Mouse (Mus musculus) spleen, adult 2 months (tissue): ENCODE data around the gene Sytl3. TPM values are rescaled to one million over a fixed set of nuclear protein-coding genes. Genes with fewer than 3 reads are reported as not detected.
A peak's percentile ranks its signal among the peaks of the same experiment; 100 is the strongest.

Experiments
- DNase-seq, 2 experiments: peaks; one replicate each; pipeline versions ENCODE4 v3.0.0 to v3.0.0-alpha.2; 2012 to 2021; ENCODE audit warnings: low spot score in 2 of 2, low read depth in 1 of 2
- H3K27ac ChIP-seq: fragments of 200-500 bp; 2 replicates; pipeline ENCODE4 v1.5.1; 2012; ENCODE audit warnings: low read length, inconsistent platforms; ENCODE audit not compliant: insufficient read depth
- H3K27me3 ChIP-seq: fragments of 200-500 bp; 2 replicates; pipeline ENCODE4 v1.6.1; 2012; ENCODE audit warnings: mild to moderate bottlenecking, moderate library complexity, low read length, inconsistent platforms; ENCODE audit not compliant: control insufficient read depth, insufficient read depth
- H3K36me3 ChIP-seq: fragments of 200-500 bp; 2 replicates; pipeline ENCODE4 v1.6.1; 2012; ENCODE audit warnings: mild to moderate bottlenecking, low read length, inconsistent platforms; ENCODE audit not compliant: control insufficient read depth, insufficient read depth
- H3K4me1 ChIP-seq: fragments of 200-500 bp; 2 replicates; pipeline ENCODE4 v1.6.1; 2011; ENCODE audit warnings: inconsistent platforms; ENCODE audit not compliant: control insufficient read depth, insufficient read depth, insufficient read length
- H3K4me3 ChIP-seq: fragments of 200-500 bp; 2 replicates; pipeline ENCODE4 v1.5.1; 2011; ENCODE audit warnings: mild to moderate bottlenecking, inconsistent platforms; ENCODE audit not compliant: insufficient read depth, insufficient read length; ENCODE audit errors: extremely low read depth
- CTCF ChIP-seq: fragments of 200-500 bp; IDR thresholded peaks from 2 replicates; pipeline ENCODE4 v1.5.1; 2011; ENCODE audit warnings: mild to moderate bottlenecking, inconsistent platforms; ENCODE audit not compliant: insufficient read depth, insufficient read length, insufficient replicate concordance; ENCODE audit errors: extremely low read depth
- POLR2A ChIP-seq: fragments of 200-500 bp; IDR thresholded peaks from 2 replicates; pipeline ENCODE4 v1.6.1; 2011; ENCODE audit warnings: low read depth, low read length, inconsistent platforms
- WGBS: fragments of 180-500 bp; shearing (Covaris S2); methylation state at CpG from one replicate; pipeline ENCODE4 v1.1.7; 2018; 5-methylcytosine and 5-hydroxymethylcytosine counted together
- polyA plus RNA-seq: library from polyadenylated mRNA; depleted of rRNA; stranded (reverse); fragments of >200 nt; gene quantifications from 2 replicates; pipeline ENCODE4 v1.2.3, GENCODE M21; 2012

Sytl3 gene
- polyA plus RNA-seq, 1 experiment, result 3.8 TPM

DNA sequence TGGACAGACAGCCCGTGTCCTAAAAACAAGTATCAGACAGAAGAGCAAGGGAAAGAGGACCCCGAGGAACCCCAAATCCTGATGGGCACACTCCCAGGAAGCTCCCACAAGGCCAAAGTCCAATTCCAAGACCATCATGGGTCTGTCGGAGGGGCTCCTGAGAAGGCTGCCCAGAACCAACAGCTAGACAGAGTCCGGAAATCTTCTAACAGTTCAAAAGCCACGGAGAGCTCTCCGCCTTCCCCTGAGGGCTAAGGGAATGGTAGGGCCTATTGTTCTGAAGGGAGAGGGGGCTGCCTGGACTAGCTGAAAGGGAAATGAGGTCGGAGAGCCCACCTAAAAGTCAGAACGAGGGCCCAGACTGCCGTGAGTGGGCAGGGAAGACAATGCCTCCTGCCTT, 85.5 kb downstream of the Sytl3 start:
- Histone ChIP-seq H3K4me1 (peaks cover 24% of the 10 kb centered on the region; the same call in 1 of the 2 replicates), H3K27me3 (no peaks in the 10 kb centered on the region), H3K4me3 (no peak overlapping the region), H3K27ac (peak overlapping the region; percentile 28), H3K36me3 (peaks cover 70% of the 10 kb centered on the region)
- no peak for TF ChIP-seq POLR2A
- TF ChIP-seq CTCF, result no peak
- no peak for DNase-seq
- WGBS, result 44% methylated on average over 9 of the region's 9 CpGs

DNA sequence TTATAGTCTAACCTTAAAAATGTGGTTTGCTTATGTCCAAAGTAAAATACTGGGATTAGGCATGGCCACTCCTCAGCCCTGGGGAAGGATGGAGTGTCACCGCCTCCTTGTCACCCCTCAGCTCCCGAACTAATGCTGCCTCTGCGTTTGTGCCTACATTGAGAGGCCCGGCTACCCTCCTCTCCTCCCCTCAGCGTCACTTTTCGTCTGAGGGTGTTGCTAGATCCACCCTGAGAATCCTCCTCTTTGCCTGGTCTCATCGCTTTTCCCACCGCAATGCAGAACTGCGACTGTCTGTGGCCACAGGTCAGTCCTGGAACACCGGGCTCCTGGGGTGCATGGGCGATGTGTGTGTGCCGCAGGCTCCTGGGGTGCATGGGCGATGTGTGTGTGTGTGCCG, 86.0 kb downstream of the Sytl3 start:
- Histone ChIP-seq H3K27ac (no peak overlapping the region; the same call in 1 of the 2 replicates), H3K4me3 (no peak overlapping the region), H3K36me3 (peaks cover 68% of the 10 kb centered on the region), H3K27me3 (no peaks in the 10 kb centered on the region), H3K4me1 (peaks cover 24% of the 10 kb centered on the region; the same call in 1 of the 2 replicates)
- no peak for DNase-seq
- WGBS, result 91% methylated on average over 14 of the region's 14 CpGs
- TF ChIP-seq CTCF (no peak), POLR2A (no peak)

DNA sequence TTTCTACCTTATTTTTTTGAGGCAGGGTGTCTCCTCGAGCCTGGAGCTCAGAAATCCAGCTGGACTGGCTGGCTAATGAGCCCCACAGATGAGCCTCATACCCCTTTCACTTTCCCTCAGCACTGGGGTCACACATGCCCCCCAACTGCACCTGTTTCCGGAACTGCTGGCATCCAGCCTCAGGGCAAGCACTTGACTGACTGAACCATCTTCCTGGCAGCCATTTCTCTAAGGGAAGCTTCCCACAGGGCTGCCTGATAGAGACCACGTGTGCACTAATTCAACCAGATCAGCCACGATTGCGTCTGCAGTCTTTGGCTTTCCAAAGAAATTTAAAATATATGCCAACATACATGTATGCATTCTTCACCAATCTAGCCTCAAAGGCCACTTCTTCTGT, 86.6 kb downstream of the Sytl3 start:
- Histone ChIP-seq H3K27ac (peak overlapping the region; percentile 20), H3K4me1 (peaks cover 24% of the 10 kb centered on the region; the same call in 1 of the 2 replicates), H3K4me3 (no peak overlapping the region), H3K27me3 (no peaks in the 10 kb centered on the region), H3K36me3 (peaks cover 66% of the 10 kb centered on the region)
- no peak for DNase-seq
- WGBS, result 58% methylated on average over 5 of the region's 5 CpGs
- TF ChIP-seq POLR2A (no peak), CTCF (no peak)

DNA sequence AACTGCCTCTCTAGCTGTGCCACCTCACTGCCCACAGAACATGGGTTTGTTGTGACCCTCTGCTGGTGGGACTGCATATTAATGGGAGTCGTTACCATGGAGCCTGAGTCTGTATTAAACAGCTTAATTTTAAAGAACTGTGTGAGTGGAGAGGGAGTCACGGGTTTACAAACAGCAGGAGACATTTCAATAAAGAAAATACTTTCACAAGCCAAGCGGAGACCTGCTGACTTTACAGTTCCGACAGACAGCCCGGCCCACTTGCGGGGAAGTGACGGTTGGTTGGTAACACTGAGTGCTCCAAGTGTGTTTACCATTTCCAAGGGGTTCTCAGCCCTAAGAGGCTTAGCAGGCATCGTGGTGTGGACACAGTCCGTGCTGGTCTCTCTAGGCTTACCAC, 87.1 kb downstream of the Sytl3 start:
- Histone ChIP-seq H3K27ac (peak overlapping the region; percentile 20; the same call in 1 of the 2 replicates), H3K27me3 (no peaks in the 10 kb centered on the region), H3K36me3 (peaks cover 65% of the 10 kb centered on the region), H3K4me1 (peaks cover 24% of the 10 kb centered on the region; the same call in 1 of the 2 replicates), H3K4me3 (no peak overlapping the region)
- DNase-seq, result no peak
- WGBS, result 68% methylated on average over 9 of the region's 9 CpGs
- TF ChIP-seq POLR2A (no peak), CTCF (no peak)

DNA sequence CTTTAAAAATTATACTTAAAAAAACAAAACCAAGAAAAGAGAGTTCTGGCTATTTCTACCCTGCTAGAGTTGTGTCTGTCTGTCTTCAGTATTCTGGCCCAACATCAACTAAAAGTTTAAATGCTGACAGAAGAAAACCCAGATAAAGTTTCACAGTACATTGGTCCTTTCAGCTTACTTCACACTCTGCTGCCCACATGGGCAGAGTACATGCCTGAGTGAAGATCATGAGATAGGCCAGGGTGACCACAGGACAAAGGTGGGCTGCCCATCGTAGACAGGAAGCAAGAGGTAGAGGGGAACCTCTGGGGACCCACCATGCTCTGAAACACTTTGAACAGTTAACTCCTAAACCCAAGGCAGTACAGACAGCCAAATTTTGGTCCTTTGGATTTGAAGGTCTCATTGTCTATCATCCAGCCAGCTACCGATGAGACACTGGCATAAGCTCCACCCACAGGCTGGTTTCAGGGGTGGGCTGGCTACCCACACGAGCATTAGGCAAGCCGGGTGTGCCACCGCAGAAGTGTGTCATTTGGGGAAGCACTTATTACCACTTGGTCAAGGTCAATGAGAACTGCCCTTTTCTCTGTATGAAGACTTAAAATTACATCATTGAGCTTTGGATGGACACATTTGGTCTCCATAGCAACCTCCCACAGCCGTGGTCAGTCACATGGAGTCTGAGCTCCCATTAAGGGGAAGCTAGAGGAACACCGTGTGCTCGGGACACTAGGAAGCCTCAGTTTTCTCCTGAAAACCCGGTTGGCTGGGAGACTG, 87.7 kb downstream of the Sytl3 start:
- TF ChIP-seq POLR2A (no peak), CTCF (no peak)
- H3K36me3 ChIP-seq, result peaks cover 65% of the 10 kb centered on the region

DNA sequence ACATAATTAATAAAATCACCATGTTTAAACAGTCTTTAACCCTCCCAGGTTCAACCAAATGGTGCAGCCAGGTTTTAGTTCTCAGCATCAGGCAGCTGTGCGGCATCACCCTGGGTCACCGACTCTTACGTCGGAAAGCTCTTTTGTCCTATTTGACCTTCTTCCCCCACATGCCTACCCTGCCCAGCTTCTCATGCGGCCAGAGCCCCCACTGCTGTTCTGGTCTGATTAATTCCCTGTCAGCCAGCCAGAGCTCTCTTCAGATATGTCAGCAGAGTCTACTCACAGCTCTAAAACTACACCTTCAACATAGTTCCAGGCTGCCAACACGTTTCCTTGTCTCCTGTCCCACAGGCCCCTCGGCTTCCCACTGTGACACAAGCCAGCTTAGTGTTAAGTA, 88.6 kb downstream of the Sytl3 start:
- 93% methylated on average over 7 of the region's 7 CpGs for WGBS
- H3K4me1 ChIP-seq, result peaks cover 20% of the 10 kb centered on the region; the same call in 1 of the 2 replicates
- no peak for DNase-seq
- H3K4me3 ChIP-seq, result no peak overlapping the region
- peaks cover 65% of the 10 kb centered on the region for H3K36me3 ChIP-seq
- TF ChIP-seq POLR2A (no peak), CTCF (no peak)
- no peak overlapping the region for H3K27ac ChIP-seq
- H3K27me3 ChIP-seq, result no peaks in the 10 kb centered on the region

More for the DNA sequence above, 87.7 kb downstream of the Sytl3 start:
- Histone ChIP-seq H3K4me3 (no peak overlapping the region), H3K27ac (peak overlapping the region; percentile 27; the same call in 1 of the 2 replicates), H3K27me3 (no peaks in the 10 kb centered on the region), H3K4me1 (peaks cover 24% of the 10 kb centered on the region; the same call in 1 of the 2 replicates)
- DNase-seq, result peak in 1 of 2 experiments; percentile 38
- 35% methylated on average over 9 of the region's 9 CpGs for WGBS

DNA sequence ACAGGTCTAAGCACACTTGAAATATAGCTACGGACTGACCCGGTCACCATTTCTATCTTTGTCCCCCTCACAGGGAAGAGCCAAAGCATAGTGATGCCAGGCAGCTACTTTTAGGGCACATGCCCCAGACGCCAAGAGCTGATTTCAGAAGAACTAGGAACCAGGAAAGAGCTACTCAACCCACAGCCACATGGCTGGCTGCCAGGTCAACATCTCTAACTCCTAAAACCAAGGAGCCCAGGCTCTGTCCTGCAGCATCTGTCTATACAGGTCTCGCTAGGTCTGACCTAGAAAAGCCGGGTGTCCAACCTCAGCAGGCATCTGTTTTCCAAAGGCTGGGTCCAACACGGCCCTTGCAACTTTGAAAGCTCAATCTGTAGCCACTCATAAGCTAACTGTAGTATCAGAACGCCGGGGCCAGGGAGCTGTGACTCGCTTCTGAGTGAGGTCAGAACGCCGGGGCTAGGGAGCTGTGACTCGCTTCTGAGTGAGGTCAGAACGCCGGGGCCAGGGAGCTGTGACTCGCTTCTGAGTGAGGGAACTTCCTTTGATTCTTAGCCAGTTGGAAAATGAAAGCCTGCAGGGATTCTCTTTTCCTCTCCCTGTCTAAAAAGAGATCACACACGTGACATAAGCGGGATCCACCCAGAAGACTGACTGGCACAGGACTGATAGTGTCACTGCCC, 90.0 kb downstream of the Sytl3 start:
- TF ChIP-seq CTCF (no peak), POLR2A (no peak)
- H3K36me3 ChIP-seq, result peaks cover 74% of the 10 kb centered on the region
- H3K4me3 ChIP-seq, result no peak overlapping the region
- no peak for DNase-seq
- WGBS, result 64% methylated on average over 17 of the region's 17 CpGs
- H3K27ac ChIP-seq, result no peak overlapping the region
- peaks cover 10% of the 10 kb centered on the region; the same call in 1 of the 2 replicates for H3K4me1 ChIP-seq
- no peaks in the 10 kb centered on the region for H3K27me3 ChIP-seq
